Mouse (Mus musculus) gastrocnemius, adult 2 months (tissue): ENCODE data around the gene Gm45753. TPM values are rescaled to one million over a fixed set of nuclear protein-coding genes. Genes with fewer than 3 reads are reported as not detected.
"Not testable (repeated sequence)": the region's sequence is repeated elsewhere in the genome, so short reads cannot be mapped to it uniquely, and the experiment has no call there.

ENCODE experiments used
- DNase-seq: peaks from one replicate; pipeline ENCODE4 v3.0.0; 2022
- H3K27ac ChIP-seq: fragments of 200-600 bp; 2 replicates; pipeline ENCODE4 v1.8.1; 2022; ENCODE audit warnings: mild to moderate bottlenecking
- H3K4me3 ChIP-seq: fragments of 200-600 bp; 2 replicates; pipeline ENCODE4 v1.8.1; 2022; ENCODE audit warnings: mild to moderate bottlenecking, moderate library complexity
- CTCF ChIP-seq: fragments of 200-600 bp; IDR thresholded peaks from 2 replicates; pipeline ENCODE4 v1.8.1; 2022; ENCODE audit warnings: antibody characterized with exemption, mild to moderate bottlenecking, moderate library complexity
- intact Hi-C: fragments of 180-260 bp; cut with DNase I; formaldehyde crosslinking; loops from one replicate; pipeline ENCODE4 v1.15.1; 2025
- long read RNA-seq, 2 experiments: library from polyadenylated mRNA; stranded (forward); transcript quantifications; one replicate each; pipeline ENCODE4 v2.0.0; 2021
- total RNA-seq, 2 experiments: library from RNA; stranded (reverse); gene quantifications; 2 replicates each; pipeline ENCODE4 v1.2.3; 2021

The Gm45753 gene
- not detected for total RNA-seq
- long read RNA-seq, experiment 1, result 0 reads
- long read RNA-seq, experiment 2, result 0 reads

GRCm38 (mm10) chr8:45308366-45308765, at the start of gene Gm45753:
Gm45753 (minus strand) TSS chr8:45308466.
- DNase-seq, result no peak
- H3K27ac ChIP-seq, result no peak within 1 kb of the TSS
- TF ChIP-seq CTCF, result no peak
- intact Hi-C loops, result no loop called here
- no peak within 1 kb of the TSS for H3K4me3 ChIP-seq

GRCm38 (mm10) chr8:45355809-45356208, 47.5 kb upstream of the Gm45753 start:
- no peak overlapping the region for H3K27ac ChIP-seq
- intact Hi-C loops, result no loop called here
- DNase-seq, result no peak
- TF ChIP-seq CTCF, result no peak
- no peak overlapping the region for H3K4me3 ChIP-seq

GRCm38 (mm10) chr8:45345031-45345430, 36.8 kb upstream of the Gm45753 start:
- peak; percentile 63 for DNase-seq
- peak; percentile 96 for TF ChIP-seq CTCF
- intact Hi-C loops, result no loop called here
- Histone ChIP-seq H3K4me3 (no peak overlapping the region), H3K27ac (no peak overlapping the region)

- intact Hi-C loops, result no loop called here
- no peak for TF ChIP-seq CTCF
- no peak overlapping the region for H3K27ac ChIP-seq
- no peak overlapping the region for H3K4me3 ChIP-seq
- DNase-seq, result no peak
Observed at GRCm38 (mm10) chr8:45344298-45344697, 36.0 kb upstream of the Gm45753 start.

- no peak for TF ChIP-seq CTCF
- H3K4me3 ChIP-seq, result no peak overlapping the region
- no peak overlapping the region for H3K27ac ChIP-seq
- DNase-seq, result no peak
- intact Hi-C loops, result no loop called here
Observed at GRCm38 (mm10) chr8:45341630-45342628, 33.7 kb upstream of the Gm45753 start.

GRCm38 (mm10) chr8:45333493-45333892, 25.2 kb upstream of the Gm45753 start:
- DNase-seq, result peak; percentile 38
- Histone ChIP-seq H3K27ac (peak overlapping the region; percentile 83), H3K4me3 (peak overlapping the region; percentile 89)
- TF ChIP-seq CTCF, result no peak
- intact Hi-C loops, result no loop called here

GRCm38 (mm10) chr8:45332685-45333409, 24.6 kb upstream of the Gm45753 start, which contains the start of gene Cyp4v3:
Cyp4v3 (minus strand) TSS chr8:45333216.
- peak within 1 kb of the TSS; percentile 83 for H3K27ac ChIP-seq
- DNase-seq, result peak; percentile 80
- H3K4me3 ChIP-seq, result peak within 1 kb of the TSS; percentile 89
- intact Hi-C loops, result no loop called here
- TF ChIP-seq CTCF, result no peak

GRCm38 (mm10) chr8:45330856-45331255, 22.6 kb upstream of the Gm45753 start:
- intact Hi-C loops, result no loop called here
- DNase-seq, result no peak
- TF ChIP-seq CTCF, result no peak
- H3K27ac ChIP-seq, result no peak overlapping the region
- no peak overlapping the region for H3K4me3 ChIP-seq

GRCm38 (mm10) chr8:45329206-45329980, 21.1 kb upstream of the Gm45753 start:
- Histone ChIP-seq H3K27ac (no peak overlapping the region), H3K4me3 (no peak overlapping the region)
- intact Hi-C loops, result no loop called here
- DNase-seq, result no peak
- no peak for TF ChIP-seq CTCF

GRCm38 (mm10) chr8:45327076-45327475, 18.8 kb upstream of the Gm45753 start:
- H3K27ac ChIP-seq, intact Hi-C loops, H3K4me3 ChIP-seq, DNase-seq: not testable (repeated sequence)

GRCm38 (mm10) chr8:45324151-45324550, 15.9 kb upstream of the Gm45753 start:
- no peak for TF ChIP-seq CTCF
- no peak overlapping the region for H3K4me3 ChIP-seq
- no peak overlapping the region for H3K27ac ChIP-seq
- intact Hi-C loops, result no loop called here
- DNase-seq, result no peak

- DNase-seq, result no peak
- Histone ChIP-seq H3K4me3 (no peak overlapping the region), H3K27ac (no peak overlapping the region)
- no peak for TF ChIP-seq CTCF
- intact Hi-C loops, result no loop called here
Observed at GRCm38 (mm10) chr8:45321365-45321764, 13.1 kb upstream of the Gm45753 start.
